In the genomic region with DNA sequence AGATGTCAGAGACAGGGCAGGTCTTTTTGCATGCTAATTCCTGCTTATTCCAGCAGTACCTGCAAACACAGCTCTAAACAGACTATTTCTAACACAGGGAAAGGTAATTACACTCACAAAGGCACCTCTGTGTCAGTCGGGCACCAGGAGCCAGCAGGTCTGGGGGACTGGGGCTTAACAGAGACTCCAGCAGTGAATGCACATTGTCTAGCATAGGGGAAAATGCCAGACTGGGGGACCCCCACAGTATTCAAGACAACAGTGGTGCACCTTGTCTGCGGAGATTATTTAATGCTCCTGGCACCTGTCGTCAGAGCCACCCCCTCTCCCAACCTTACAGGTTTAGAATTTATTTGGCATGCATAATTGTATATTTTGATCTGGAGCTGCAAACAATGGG, we compare ENCODE assay signal across 23 mouse cellular contexts.
DNase-seq lines count a peak whose midpoint lies in the region; ATAC-seq lines count a peak whose summit lies in the region.
"Had no signal": no experiment of that assay in that cellular context is flagged by ENCODE, and none has a peak within 500 bp of the region (broad histone marks: within the 10 kb centered on the region; RNA-seq: fewer than 3 reads in every experiment).

No protein-coding gene starts in this region.

- H3K9me3 ChIP-seq in embryonic facial prominence, embryonic 11.5 days (replicated peaks; ENCODE audit: control insufficient read depth, low read length) = no peaks in the 10 kb centered on the region
- no peaks in the 10 kb centered on the region for H3K9me3 ChIP-seq in embryonic facial prominence, embryonic 10.5 days
- H3K9me3 ChIP-seq in hindbrain, embryonic 15.5 days = no peaks in the 10 kb centered on the region
- no peaks in the 10 kb centered on the region for H3K9me3 ChIP-seq in hindbrain, embryonic 12.5 days (replicated peaks)
- no peaks in the 10 kb centered on the region for H3K9me3 ChIP-seq in neural tube, embryonic 14.5 days (ENCODE audit: control insufficient read depth, low read length)
- no peaks in the 10 kb centered on the region for H3K9me3 ChIP-seq in neural tube, embryonic 15.5 days (replicated peaks)
- H3K9me3 ChIP-seq: heart, embryonic 12.5 days; liver, embryonic 13.5 days had no signal

- WGBS in embryonic facial prominence, embryonic 11.5 days = 23% methylated on average over 3 of the region's 3 CpGs
- WGBS in embryonic facial prominence, embryonic 10.5 days = 20% methylated on average over 3 of the region's 3 CpGs
- WGBS in hindbrain, embryonic 15.5 days = 17% methylated on average over 3 of the region's 3 CpGs
- WGBS in hindbrain, embryonic 12.5 days = 34% methylated on average over 3 of the region's 3 CpGs
- WGBS in neural tube, embryonic 14.5 days = 18% methylated on average over 3 of the region's 3 CpGs
- 23% methylated on average over 3 of the region's 3 CpGs for WGBS in neural tube, embryonic 15.5 days

- H3K27ac ChIP-seq in embryonic facial prominence, embryonic 11.5 days (replicated peaks; ENCODE audit: low read depth, low read length) = no peak overlapping the region
- no peak overlapping the region for H3K27ac ChIP-seq in embryonic facial prominence, embryonic 10.5 days (replicated peaks)
- H3K27ac ChIP-seq in hindbrain, embryonic 15.5 days (replicated peaks) = no peak overlapping the region
- no peak overlapping the region for H3K27ac ChIP-seq in hindbrain, embryonic 12.5 days
- H3K27ac ChIP-seq in neural tube, embryonic 14.5 days (ENCODE audit: low read depth, low read length) = no peak overlapping the region
- H3K27ac ChIP-seq in neural tube, embryonic 15.5 days (replicated peaks) = no peak overlapping the region
- H3K27ac ChIP-seq: left cerebral cortex, adult 2 months; liver, embryonic 13.5 days had no signal

- DNase-seq in embryonic facial prominence, embryonic 11.5 days (ENCODE audit: low spot score) = no peak
- no peak for DNase-seq in embryonic facial prominence, embryonic 10.5 days (ENCODE audit: low spot score)
- DNase-seq in thymus, adult 18-20 months = no peak
- DNase-seq in adrenal gland, adult 8-10 months = no peak
- DNase-seq: adrenal gland, postnatal 10 days; cerebellum, adult 11 months; cerebellum, postnatal 10 days; heart, adult 11 months; heart, postnatal 14 days; kidney, postnatal 36 days; left cerebral cortex, postnatal 4 days; liver, embryonic 13.5 days; lung, embryonic 14.5 days; lung, postnatal 36 days; right cerebral cortex, adult 18-20 months; thymus, postnatal 25 days had no signal

- no peak overlapping the region for H3K9ac ChIP-seq in embryonic facial prominence, embryonic 11.5 days (replicated peaks; ENCODE audit: low read length)
- H3K9ac ChIP-seq in hindbrain, embryonic 15.5 days = no peak overlapping the region
- no peak overlapping the region for H3K9ac ChIP-seq in hindbrain, embryonic 12.5 days
- no peak overlapping the region for H3K9ac ChIP-seq in neural tube, embryonic 14.5 days (replicated peaks; ENCODE audit: low read depth, low read length)
- no peak overlapping the region for H3K9ac ChIP-seq in neural tube, embryonic 15.5 days (replicated peaks)
- H3K9ac ChIP-seq: heart, embryonic 12.5 days; liver, embryonic 13.5 days; lung, embryonic 14.5 days had no signal

- H3K4me2 ChIP-seq in embryonic facial prominence, embryonic 11.5 days (ENCODE audit: low read depth, low read length) = no peak overlapping the region
- no peak overlapping the region for H3K4me2 ChIP-seq in hindbrain, embryonic 15.5 days
- no peak overlapping the region for H3K4me2 ChIP-seq in hindbrain, embryonic 12.5 days (replicated peaks)
- H3K4me2 ChIP-seq in neural tube, embryonic 14.5 days (ENCODE audit: low read depth, low read length) = no peak overlapping the region
- no peak overlapping the region for H3K4me2 ChIP-seq in neural tube, embryonic 15.5 days
- H3K4me2 ChIP-seq: heart, embryonic 12.5 days; liver, embryonic 13.5 days; lung, embryonic 14.5 days had no signal

- no peaks in the 10 kb centered on the region for H3K36me3 ChIP-seq in embryonic facial prominence, embryonic 11.5 days (replicated peaks; ENCODE audit: control insufficient read depth, insufficient read depth, low read depth, low read length)
- 0 out of 2 replicates have a peak, but pooled peaks cover 2% of the 10 kb centered on the region for H3K36me3 ChIP-seq in embryonic facial prominence, embryonic 10.5 days (replicated peaks)
- no peaks in the 10 kb centered on the region for H3K36me3 ChIP-seq in hindbrain, embryonic 15.5 days
- H3K36me3 ChIP-seq in hindbrain, embryonic 12.5 days = no peaks in the 10 kb centered on the region
- no peaks in the 10 kb centered on the region for H3K36me3 ChIP-seq in neural tube, embryonic 14.5 days (ENCODE audit: control insufficient read depth, insufficient read depth, low read length)
- no peaks in the 10 kb centered on the region for H3K36me3 ChIP-seq in neural tube, embryonic 15.5 days
- H3K36me3 ChIP-seq: heart, embryonic 12.5 days; liver, embryonic 13.5 days had no signal

- H3K4me1 ChIP-seq in embryonic facial prominence, embryonic 11.5 days (ENCODE audit: control insufficient read depth, insufficient read depth, low read length) = no peaks in the 10 kb centered on the region
- H3K4me1 ChIP-seq in embryonic facial prominence, embryonic 10.5 days = peaks cover 19% of the 10 kb centered on the region
- H3K4me1 ChIP-seq in hindbrain, embryonic 15.5 days (replicated peaks) = 0 out of 2 replicates have a peak, but pooled peaks cover 7% of the 10 kb centered on the region
- peaks cover 9% of the 10 kb centered on the region; the same call in 1 of the 2 replicates for H3K4me1 ChIP-seq in hindbrain, embryonic 12.5 days
- peaks cover 7% of the 10 kb centered on the region for H3K4me1 ChIP-seq in neural tube, embryonic 14.5 days (ENCODE audit: control insufficient read depth, insufficient read depth, low read length)
- H3K4me1 ChIP-seq in neural tube, embryonic 15.5 days = peaks cover 4% of the 10 kb centered on the region; the same call in 1 of the 2 replicates

- H3K4me3 ChIP-seq in embryonic facial prominence, embryonic 11.5 days (ENCODE audit: low read depth, low read length) = no peak overlapping the region
- H3K4me3 ChIP-seq in embryonic facial prominence, embryonic 10.5 days = no peak overlapping the region
- no peak overlapping the region for H3K4me3 ChIP-seq in hindbrain, embryonic 15.5 days
- no peak overlapping the region for H3K4me3 ChIP-seq in hindbrain, embryonic 12.5 days
- no peak overlapping the region for H3K4me3 ChIP-seq in neural tube, embryonic 14.5 days (ENCODE audit: low read depth, low read length)
- H3K4me3 ChIP-seq in neural tube, embryonic 15.5 days (replicated peaks) = no peak overlapping the region
- H3K4me3 ChIP-seq: heart, embryonic 12.5 days; left cerebral cortex, adult 2 months; liver, embryonic 13.5 days had no signal

- H3K27me3 ChIP-seq in embryonic facial prominence, embryonic 11.5 days (ENCODE audit: control insufficient read depth, insufficient read depth, low read length) = no peaks in the 10 kb centered on the region
- H3K27me3 ChIP-seq in embryonic facial prominence, embryonic 10.5 days (replicated peaks; ENCODE audit: low read depth, poor library complexity, severe bottlenecking) = no peaks in the 10 kb centered on the region
- H3K27me3 ChIP-seq in hindbrain, embryonic 15.5 days = no peaks in the 10 kb centered on the region
- H3K27me3 ChIP-seq in hindbrain, embryonic 12.5 days = no peaks in the 10 kb centered on the region
- H3K27me3 ChIP-seq in neural tube, embryonic 14.5 days (ENCODE audit: control insufficient read depth, insufficient read depth, low read length) = no peaks in the 10 kb centered on the region
- H3K27me3 ChIP-seq in neural tube, embryonic 15.5 days (replicated peaks) = no peaks in the 10 kb centered on the region
- H3K27me3 ChIP-seq: heart, embryonic 12.5 days; liver, embryonic 13.5 days had no signal

- 0 out of 2 replicates have a peak, but pooled peaks have one; percentile 48 for ATAC-seq in embryonic facial prominence, embryonic 11.5 days (replicated peaks; ENCODE audit: insufficient number of reproducible peaks, low FRiP score, low TSS enrichment, low read depth)
- peak; percentile 51; the same call in 1 of the 2 replicates for ATAC-seq in hindbrain, embryonic 15.5 days (ENCODE audit: low FRiP score, low read depth)
- no peak for ATAC-seq in hindbrain, embryonic 12.5 days (ENCODE audit: low FRiP score)
- peak; percentile 54; the same call in 1 of the 2 replicates for ATAC-seq in neural tube, embryonic 14.5 days (ENCODE audit: low read depth)
- no peak for ATAC-seq in neural tube, embryonic 15.5 days (ENCODE audit: low FRiP score)
- ATAC-seq: inflammation-experienced regulatory T-cells, adult 6 months had no signal

Comparison
In these comparisons a context has a peak if more than half of its experiments do, and no peak if none do; other contexts are left out.
1. ATAC-seq: peak in embryonic facial prominence, embryonic 11.5 days (single experiment), hindbrain, embryonic 15.5 days (single experiment) and neural tube, embryonic 14.5 days (single experiment); none in hindbrain, embryonic 12.5 days (single experiment) and neural tube, embryonic 15.5 days (single experiment).